Mouse (Mus musculus) spleen, adult 18-20 months (tissue): ENCODE results near the gene Susd4.

Experiments used
- DNase-seq, 2 experiments: peaks; one replicate each; pipeline ENCODE4 v3.0.0; 2022; ENCODE audit warnings: mixed read lengths in 2 of 2

Gene Susd4

GRCm38 (mm10) chr1:182922824-182923223, 159.2 kb downstream of the Susd4 start:
- DNase-seq: no peak

- DNase-seq: no peak
These were observed 162.8 kb downstream of the Susd4 start for GRCm38 (mm10) chr1:182926465-182926864.

GRCm38 (mm10) chr1:182927878-182928851, 164.5 kb downstream of the Susd4 start:
- no peak for DNase-seq

- no peak for DNase-seq
These were observed 171.8 kb downstream of the Susd4 start for GRCm38 (mm10) chr1:182935469-182935868.

GRCm38 (mm10) chr1:182937486-182938120, 173.9 kb downstream of the Susd4 start:
- no peak for DNase-seq

- no peak for DNase-seq
These were observed 178.3 kb downstream of the Susd4 start for GRCm38 (mm10) chr1:182941921-182942320.

- no peak for DNase-seq
These were observed 180.3 kb downstream of the Susd4 start for GRCm38 (mm10) chr1:182943911-182944310.

GRCm38 (mm10) chr1:182944638-182945037, 181.0 kb downstream of the Susd4 start:
- DNase-seq: no peak

GRCm38 (mm10) chr1:182945561-182945960, 181.9 kb downstream of the Susd4 start:
- DNase-seq: no peak
